Mouse (Mus musculus) embryonic fibroblast, embryonic 13.5 days (primary cell): ENCODE data around the gene Txnip.

Experiments used
- CTCF ChIP-seq: IDR thresholded peaks from 2 replicates; pipeline ENCODE4 v1.5.1; 2011; ENCODE audit warnings: mild to moderate bottlenecking, control low read depth, low read length, moderate library complexity, borderline replicate concordance; ENCODE audit not compliant: insufficient read depth
- POLR2A ChIP-seq: IDR thresholded peaks from 2 replicates; pipeline ENCODE4 v1.6.1; 2011; ENCODE audit warnings: low read depth, mild to moderate bottlenecking, control low read depth, low read length, moderate library complexity

- TF ChIP-seq CTCF = no peak
- TF ChIP-seq POLR2A = no peak
Measured at GRCm38 (mm10) chr3:96539316-96539715, 18.4 kb upstream of the Txnip start.
